Mouse (Mus musculus) neural tube, embryonic 12.5 days (tissue): Measurements from ENCODE around the gene Tmem121. TPM values are rescaled to one million over a fixed set of nuclear protein-coding genes. Genes with fewer than 3 reads are reported as not detected.
"Not testable (repeated sequence)": the region's sequence is repeated elsewhere in the genome, so short reads cannot be mapped to it uniquely, and the experiment has no call there.

Source experiments
- ATAC-seq: fragments of 200-750 bp; cut with Nextera tagmentation; 2 replicates; pipeline ENCODE4 v1.8.0; 2017; ENCODE audit warnings: low read depth, mild to moderate bottlenecking, moderate TSS enrichment, moderate library complexity; ENCODE audit not compliant: low FRiP score
- H3K27ac ChIP-seq: fragments of 300-500 bp; sonication (generic); 2 replicates; pipeline ENCODE4 v1.5.1; 2016
- H3K27me3 ChIP-seq: fragments of 300-500 bp; sonication (generic); replicated peaks from 2 replicates; pipeline ENCODE4 v1.6.1; 2016; ENCODE audit warnings: mild to moderate bottlenecking
- H3K36me3 ChIP-seq: fragments of 300-500 bp; sonication (generic); 2 replicates; pipeline ENCODE4 v1.6.1; 2016; ENCODE audit warnings: mild to moderate bottlenecking
- H3K4me1 ChIP-seq: fragments of 300-500 bp; sonication (generic); 2 replicates; pipeline ENCODE4 v1.6.1; 2016
- H3K4me2 ChIP-seq: fragments of 300-500 bp; sonication (generic); replicated peaks from 2 replicates; pipeline ENCODE4 v1.6.1; 2016; ENCODE audit warnings: mild to moderate bottlenecking
- H3K4me3 ChIP-seq: fragments of 300-500 bp; sonication (generic); 2 replicates; pipeline ENCODE4 v1.5.1; 2016
- H3K9ac ChIP-seq: fragments of 300-500 bp; sonication (generic); 2 replicates; pipeline ENCODE4 v1.6.1; 2016; ENCODE audit warnings: mild to moderate bottlenecking
- H3K9me3 ChIP-seq: fragments of 300-500 bp; sonication (generic); 2 replicates; pipeline ENCODE4 v1.6.1; 2016; ENCODE audit warnings: mild to moderate bottlenecking
- WGBS: fragments of 180-500 bp; shearing (Covaris S2); methylation state at CpG from one replicate; pipeline ENCODE4 v1.1.7; 2016; 5-methylcytosine and 5-hydroxymethylcytosine counted together
- polyA plus RNA-seq: library from polyadenylated mRNA; unstranded; fragments of >200 nt; fragmentation: Nextera tagmentation; extraction: Ambion mirVana; gene quantifications from 2 replicates; pipeline ENCODE4 v1.2.1, GENCODE M21; 2016

Tmem121 gene
- polyA plus RNA-seq, 1 experiment from 2014 or later: 23.5 TPM

DNA sequence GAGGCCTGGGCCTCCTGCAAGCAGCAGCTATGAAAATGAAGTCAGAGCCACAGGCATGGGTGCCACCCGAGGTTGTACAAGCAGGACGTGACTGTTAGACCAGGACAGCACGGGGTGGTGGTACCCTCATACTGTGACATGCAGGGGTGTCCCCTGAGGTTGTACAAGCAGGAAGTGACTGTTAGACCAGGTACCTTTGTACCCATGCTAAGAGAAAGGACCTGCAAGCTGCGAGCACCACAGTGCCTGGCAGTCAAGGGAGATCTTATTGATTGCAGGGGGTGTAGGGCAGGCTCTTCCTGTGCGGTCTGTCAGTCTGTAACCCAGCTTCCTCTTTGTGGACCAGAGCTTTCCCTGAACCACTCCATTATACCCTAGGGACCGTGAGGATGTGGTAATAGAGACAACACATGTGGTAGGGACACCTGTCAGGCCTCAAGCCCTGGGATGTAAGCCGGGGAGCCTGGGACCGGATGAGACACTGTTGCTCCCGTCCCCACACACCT, 17.6 kb upstream of the Tmem121 start:
- Histone ChIP-seq H3K27me3 (no peaks in the 10 kb centered on the region), H3K4me3 (no peak overlapping the region), H3K9me3 (no peaks in the 10 kb centered on the region), H3K27ac (no peak overlapping the region), H3K4me2 (no peak overlapping the region), H3K9ac (no peak overlapping the region), H3K36me3 (peaks cover 6% of the 10 kb centered on the region), H3K4me1 (peaks cover 2% of the 10 kb centered on the region; the same call in 1 of the 2 replicates)
- ATAC-seq: no peak
- WGBS: 84% methylated on average over 9 of the region's 9 CpGs

DNA sequence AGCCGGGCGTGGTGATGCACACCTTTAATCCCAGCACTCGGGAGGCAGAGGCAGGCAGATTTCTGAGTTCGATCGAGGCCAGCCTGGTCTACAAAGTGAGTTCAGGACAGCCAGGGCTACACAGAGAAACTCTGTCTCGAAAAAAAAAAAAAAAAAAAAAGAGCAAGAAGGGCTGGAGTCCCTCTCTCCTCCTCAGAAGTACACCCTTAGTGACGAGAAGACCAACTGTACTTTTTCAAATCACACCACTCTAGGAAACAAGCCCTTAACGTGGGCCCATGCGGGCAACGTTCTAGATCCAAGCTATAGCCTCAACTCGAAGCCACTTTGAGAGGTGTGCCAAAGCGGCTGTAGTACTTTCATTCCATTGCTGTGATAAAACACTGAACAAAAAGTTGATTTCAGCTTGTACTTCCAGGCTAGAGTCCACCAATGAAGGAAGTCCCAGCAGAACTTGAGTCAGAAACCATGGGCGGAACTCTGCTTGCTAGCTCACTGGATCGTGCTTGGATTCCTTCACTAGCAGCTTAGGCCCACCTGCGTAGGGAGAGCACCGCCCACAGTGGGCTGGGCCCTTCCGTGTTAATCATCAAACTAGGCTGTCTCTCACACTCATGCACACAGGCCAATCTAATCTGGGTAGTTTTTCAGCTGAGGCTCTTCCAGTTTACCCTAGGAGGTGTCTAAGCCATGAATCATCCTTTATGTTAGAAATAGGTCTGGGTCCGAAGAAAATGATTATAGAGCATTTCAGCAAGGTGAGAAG, 8.6 kb upstream of the Tmem121 start:
- Histone ChIP-seq H3K9ac (no peak overlapping the region), H3K9me3 (no peaks in the 10 kb centered on the region), H3K27ac (no peak overlapping the region), H3K4me1 (no peaks in the 10 kb centered on the region), H3K4me2 (no peak overlapping the region), H3K36me3 (no peaks in the 10 kb centered on the region), H3K27me3 (no peaks in the 10 kb centered on the region), H3K4me3 (no peak overlapping the region)
- WGBS: 88% methylated on average over 18 of the region's 18 CpGs
- ATAC-seq: no peak

- 68% methylated on average over 4 of the region's 4 CpGs for WGBS
These were observed 4.7 kb upstream of the Tmem121 start for GRCm38 (mm10) chr12:113181020-113181419.

GRCm38 (mm10) chr12:113184945-113185344, 785 bp upstream of the Tmem121 start:
- Histone ChIP-seq H3K4me3 (no peak overlapping the region), H3K9me3 (no peaks in the 10 kb centered on the region), H3K36me3 (peaks cover 17% of the 10 kb centered on the region), H3K9ac (no peak overlapping the region), H3K27me3 (peaks cover 4% of the 10 kb centered on the region; the same call in 1 of the 2 replicates), H3K27ac (no peak overlapping the region), H3K4me1 (peaks cover 20% of the 10 kb centered on the region), H3K4me2 (no peak overlapping the region)
- 69% methylated on average over 5 of the region's 5 CpGs for WGBS
- ATAC-seq: no peak

More at GRCm38 (mm10) chr12:113181020-113181419, 4.7 kb upstream of the Tmem121 start:
- H3K4me2 ChIP-seq: no peak overlapping the region
- no peak overlapping the region for H3K27ac ChIP-seq
- H3K9me3 ChIP-seq: no peaks in the 10 kb centered on the region
- H3K27me3 ChIP-seq: peaks cover 4% of the 10 kb centered on the region; the same call in 1 of the 2 replicates
- no peak for ATAC-seq
- peaks cover under 1% of the 10 kb centered on the region; the same call in 1 of the 2 replicates for H3K4me1 ChIP-seq
- H3K4me3 ChIP-seq: no peak overlapping the region
- H3K9ac ChIP-seq: no peak overlapping the region
- no peaks in the 10 kb centered on the region for H3K36me3 ChIP-seq

- peak; percentile 8; the same call in 1 of the 2 replicates for ATAC-seq
- Histone ChIP-seq H3K4me2 (peak overlapping the region; percentile 90), H3K27me3 (peaks cover 4% of the 10 kb centered on the region; the same call in 1 of the 2 replicates), H3K9ac (peak overlapping the region; percentile 73), H3K4me3 (peak overlapping the region; percentile 65), H3K9me3 (no peaks in the 10 kb centered on the region), H3K4me1 (peaks cover 20% of the 10 kb centered on the region), H3K27ac (no peak overlapping the region), H3K36me3 (peaks cover 25% of the 10 kb centered on the region)
- 36% methylated on average over 12 of the region's 12 CpGs for WGBS
These were observed 738 bp downstream of the Tmem121 start for GRCm38 (mm10) chr12:113186326-113187010.

DNA sequence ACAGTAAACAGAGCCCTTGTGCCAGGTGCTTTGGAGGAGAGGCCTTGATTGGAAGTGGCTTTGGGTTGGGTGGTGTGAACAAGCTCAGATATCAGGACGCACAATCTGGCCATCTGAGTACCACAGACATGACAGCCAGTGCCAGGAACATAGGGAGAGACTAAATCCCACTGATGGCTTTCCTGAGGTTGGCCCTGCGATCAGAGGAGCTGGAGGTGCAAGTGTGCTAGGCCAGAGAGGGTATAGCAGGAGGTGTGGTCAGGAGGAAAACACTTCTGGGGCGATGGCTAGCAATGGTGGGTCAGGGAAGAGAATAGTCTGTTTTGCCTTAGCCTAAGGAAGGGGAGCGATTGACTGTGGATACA, 1.3 kb downstream of the Tmem121 start:
- Histone ChIP-seq H3K4me2 (peak overlapping the region; percentile 90), H3K4me3 (peak overlapping the region; percentile 40; the same call in 1 of the 2 replicates), H3K27me3 (peaks cover 4% of the 10 kb centered on the region; the same call in 1 of the 2 replicates), H3K27ac (no peak overlapping the region), H3K9me3 (no peaks in the 10 kb centered on the region), H3K9ac (0 out of 2 replicates have a peak overlapping the region, but pooled peaks have one; percentile 17), H3K4me1 (peaks cover 20% of the 10 kb centered on the region), H3K36me3 (peaks cover 25% of the 10 kb centered on the region)
- WGBS: 59% methylated on average over 4 of the region's 4 CpGs
- no peak for ATAC-seq

DNA sequence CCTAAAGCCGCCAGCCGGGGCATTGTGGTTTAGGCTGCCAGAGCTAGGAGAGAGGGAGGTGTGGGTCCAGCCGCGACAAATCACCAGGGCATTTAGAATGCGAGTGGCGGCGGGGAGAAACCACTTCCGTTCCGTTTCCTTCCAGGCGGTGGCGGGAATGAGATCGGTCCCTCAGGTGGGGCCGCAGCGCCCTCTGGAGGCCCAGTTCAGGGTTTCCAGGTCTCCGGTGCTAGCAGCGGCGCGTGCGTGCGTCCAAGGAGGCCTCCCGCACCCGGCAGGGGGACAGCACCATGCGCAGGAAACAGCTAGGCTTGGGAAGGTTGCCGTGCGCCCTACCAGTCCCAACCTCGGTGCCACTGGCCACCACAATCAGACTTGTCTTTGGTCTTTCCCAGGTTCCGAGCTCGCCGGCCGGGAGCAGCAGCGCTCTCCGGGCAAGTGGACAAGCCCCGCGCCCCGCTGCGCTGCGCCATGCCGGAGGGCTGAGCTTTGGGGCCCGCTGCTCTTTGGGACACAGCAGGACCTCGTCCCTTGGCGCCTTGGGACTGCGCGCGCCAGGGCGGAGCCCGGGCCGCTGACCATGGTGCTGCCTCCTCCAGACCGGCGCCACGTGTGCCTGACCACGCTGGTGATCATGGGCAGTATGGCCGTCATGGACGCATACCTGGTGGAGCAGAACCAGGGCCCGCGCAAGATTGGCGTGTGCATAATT, 2.0 kb downstream of the Tmem121 start:
- Histone ChIP-seq H3K9ac (peak overlapping the region; percentile 55), H3K4me2 (peak overlapping the region; percentile 90), H3K27me3 (peaks cover 4% of the 10 kb centered on the region; the same call in 1 of the 2 replicates), H3K36me3 (peaks cover 25% of the 10 kb centered on the region), H3K27ac (no peak overlapping the region), H3K4me3 (peak overlapping the region; percentile 40), H3K9me3 (no peaks in the 10 kb centered on the region), H3K4me1 (peaks cover 20% of the 10 kb centered on the region)
- peak; percentile 52 for ATAC-seq
- WGBS: 5% methylated on average over 56 of the region's 56 CpGs

DNA sequence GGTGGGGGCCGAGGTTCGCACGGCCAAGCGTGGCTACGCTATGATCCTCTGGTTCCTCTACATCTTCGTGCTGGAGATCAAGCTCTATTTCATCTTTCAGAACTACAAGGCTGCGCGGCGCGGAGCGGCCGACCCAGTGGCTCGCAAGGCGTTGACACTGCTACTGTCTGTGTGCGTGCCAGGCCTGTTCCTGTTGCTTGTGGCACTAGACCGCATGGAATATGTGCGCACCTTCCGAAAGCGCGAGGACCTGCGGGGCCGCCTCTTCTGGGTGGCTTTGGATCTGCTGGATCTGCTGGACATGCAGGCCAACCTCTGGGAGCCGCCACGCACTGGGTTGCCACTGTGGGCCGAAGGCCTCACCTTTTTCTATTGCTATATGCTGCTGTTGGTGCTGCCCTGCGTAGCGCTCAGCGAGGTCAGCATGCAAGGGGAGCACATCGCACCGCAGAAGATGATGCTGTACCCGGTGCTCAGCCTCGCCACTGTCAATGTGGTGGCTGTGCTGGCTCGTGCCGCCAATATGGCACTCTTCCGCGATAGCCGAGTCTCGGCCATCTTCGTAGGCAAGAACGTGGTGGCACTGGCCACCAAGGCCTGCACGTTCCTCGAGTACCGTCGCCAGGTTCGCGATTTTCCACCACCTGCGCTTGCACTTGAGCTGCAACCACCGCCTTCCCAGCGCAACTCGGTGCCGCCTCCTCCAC, 2.8 kb downstream of the Tmem121 start:
- Histone ChIP-seq H3K4me3 (no peak overlapping the region; the same call in 1 of the 2 replicates), H3K4me2 (peak overlapping the region; percentile 90), H3K27ac (no peak overlapping the region), H3K9me3 (no peaks in the 10 kb centered on the region), H3K36me3 (peaks cover 25% of the 10 kb centered on the region), H3K9ac (no peak overlapping the region), H3K4me1 (peaks cover 20% of the 10 kb centered on the region), H3K27me3 (peaks cover 4% of the 10 kb centered on the region; the same call in 1 of the 2 replicates)
- no peak for ATAC-seq
- WGBS: 92% methylated on average over 51 of the region's 51 CpGs

- Histone ChIP-seq H3K4me1 (no peaks in the 10 kb centered on the region), H3K4me3 (no peak overlapping the region), H3K9me3 (0 out of 2 replicates have a peak, but pooled peaks cover 6% of the 10 kb centered on the region), H3K4me2 (no peak overlapping the region), H3K27me3 (no peaks in the 10 kb centered on the region), H3K9ac (no peak overlapping the region), H3K36me3 (peaks cover 23% of the 10 kb centered on the region), H3K27ac (no peak overlapping the region)
- 79% methylated on average over 2 of the region's 2 CpGs for WGBS
- no peak for ATAC-seq
These were observed 7.7 kb downstream of the Tmem121 start for GRCm38 (mm10) chr12:113193423-113193822.

- not testable (repeated sequence) for H3K27me3 ChIP-seq, H3K4me1 ChIP-seq, H3K9me3 ChIP-seq, H3K9ac ChIP-seq, H3K27ac ChIP-seq, H3K4me3 ChIP-seq, H3K36me3 ChIP-seq, ATAC-seq, H3K4me2 ChIP-seq
- 99% methylated on average over 3 of the region's 6 CpGs for WGBS
These were observed 13.4 kb downstream of the Tmem121 start for GRCm38 (mm10) chr12:113199132-113199531.

DNA sequence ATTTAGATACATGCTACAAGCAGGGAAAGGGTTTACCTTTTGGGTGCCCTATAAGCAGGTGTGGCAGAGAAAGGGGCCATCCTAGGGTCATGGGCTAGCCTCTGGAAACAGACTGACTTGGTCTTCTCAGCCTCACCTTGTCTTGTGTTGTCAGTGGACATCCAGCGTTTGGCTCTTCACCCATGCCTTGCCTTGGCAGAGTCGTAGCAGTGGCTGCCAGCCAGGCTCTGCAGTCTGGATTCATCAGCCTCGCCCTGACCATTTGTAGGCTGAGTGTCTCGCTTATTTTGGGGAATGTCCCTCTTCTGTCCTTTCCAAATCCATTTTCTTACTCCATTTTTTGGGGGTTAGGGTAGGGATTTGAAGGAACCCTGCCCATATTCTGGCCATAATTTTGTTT, 15.6 kb downstream of the Tmem121 start:
- WGBS: 85% methylated on average over 4 of the region's 4 CpGs

More for the DNA sequence above, 15.6 kb downstream of the Tmem121 start:
- no peaks in the 10 kb centered on the region for H3K27me3 ChIP-seq
- H3K9me3 ChIP-seq: no peaks in the 10 kb centered on the region; the same call in 1 of the 2 replicates
- H3K4me1 ChIP-seq: no peaks in the 10 kb centered on the region
- ATAC-seq: no peak
- no peaks in the 10 kb centered on the region for H3K36me3 ChIP-seq
- no peak overlapping the region for H3K27ac ChIP-seq
- H3K9ac ChIP-seq: no peak overlapping the region
- H3K4me3 ChIP-seq: no peak overlapping the region
- H3K4me2 ChIP-seq: no peak overlapping the region
